15 mouse cellular contexts compared by ENCODE assay signal in the genomic region with DNA sequence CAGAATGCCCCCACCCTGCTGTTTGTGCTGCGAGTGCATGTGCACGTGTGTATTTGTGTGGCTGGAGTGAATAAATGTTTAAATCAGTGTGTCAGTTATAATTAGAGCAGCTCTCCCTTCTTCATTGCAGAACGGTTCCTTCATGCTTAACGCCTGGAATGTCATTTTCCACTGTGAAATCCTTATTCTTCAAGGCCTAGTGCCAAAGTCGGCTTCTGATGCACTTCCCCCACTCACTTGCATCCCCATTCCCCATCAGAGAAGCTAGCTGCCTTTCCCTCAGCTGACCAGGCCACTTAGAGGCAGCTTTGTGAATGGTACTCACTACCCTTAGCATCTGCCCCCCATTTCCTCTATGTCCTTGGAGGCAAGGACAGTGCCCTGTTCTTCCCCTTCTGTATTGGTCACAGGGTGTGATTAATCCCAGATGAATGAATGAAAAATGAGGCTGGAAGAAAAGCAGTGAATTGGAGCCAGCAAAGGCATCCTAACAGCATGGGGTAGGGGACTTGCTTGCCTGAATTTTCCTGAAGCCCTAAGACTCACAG.
DNase-seq lines count a peak whose midpoint lies in the region; ATAC-seq and TF ChIP-seq lines count a peak whose summit lies in the region.
"Had no signal": no experiment of that assay in that cellular context is flagged by ENCODE, and none has a peak within 500 bp of the region (broad histone marks: within the 10 kb centered on the region; RNA-seq: fewer than 3 reads in every experiment).

No protein-coding gene starts in this region.

- WGBS in hindbrain, embryonic 10.5 days = 50% methylated on average over 5 of the region's 5 CpGs
- 41% methylated on average over 5 of the region's 5 CpGs for WGBS in hindbrain, postnatal 0 days
- 31% methylated on average over 5 of the region's 5 CpGs for WGBS in midbrain, embryonic 14.5 days
- 35% methylated on average over 5 of the region's 5 CpGs for WGBS in midbrain, embryonic 15.5 days
- 57% methylated on average over 5 of the region's 5 CpGs for WGBS in intestine, embryonic 15.5 days

- no peak overlapping the region for H3K4me3 ChIP-seq in hindbrain, embryonic 10.5 days
- no peak overlapping the region for H3K4me3 ChIP-seq in hindbrain, postnatal 0 days (ENCODE audit: low read length)
- H3K4me3 ChIP-seq in midbrain, embryonic 14.5 days (replicated peaks; ENCODE audit: low read depth, low read length) = no peak overlapping the region
- H3K4me3 ChIP-seq in midbrain, embryonic 15.5 days = no peak overlapping the region
- no peak overlapping the region for H3K4me3 ChIP-seq in intestine, embryonic 15.5 days (replicated peaks)
- H3K4me3 ChIP-seq: lung, embryonic 15.5 days; neural tube, embryonic 12.5 days had no signal

- no peak overlapping the region for H3K9ac ChIP-seq in hindbrain, postnatal 0 days (replicated peaks; ENCODE audit: low read length)
- no peak overlapping the region for H3K9ac ChIP-seq in midbrain, embryonic 14.5 days (replicated peaks; ENCODE audit: low read length)
- H3K9ac ChIP-seq in midbrain, embryonic 15.5 days = no peak overlapping the region
- no peak overlapping the region for H3K9ac ChIP-seq in intestine, embryonic 15.5 days
- H3K9ac ChIP-seq: lung, embryonic 15.5 days; neural tube, embryonic 12.5 days had no signal

- H3K4me2 ChIP-seq in hindbrain, postnatal 0 days (ENCODE audit: low read depth, low read length) = no peak overlapping the region
- no peak overlapping the region for H3K4me2 ChIP-seq in midbrain, embryonic 14.5 days (ENCODE audit: low read length)
- H3K4me2 ChIP-seq in midbrain, embryonic 15.5 days = no peak overlapping the region
- H3K4me2 ChIP-seq in intestine, embryonic 15.5 days (replicated peaks) = no peak overlapping the region
- H3K4me2 ChIP-seq: lung, embryonic 15.5 days; neural tube, embryonic 12.5 days had no signal

- peak overlapping the region; percentile 23; the same call in 1 of the 2 replicates for H3K27ac ChIP-seq in hindbrain, embryonic 10.5 days
- no peak overlapping the region for H3K27ac ChIP-seq in hindbrain, postnatal 0 days
- peak overlapping the region; percentile 79 for H3K27ac ChIP-seq in midbrain, embryonic 14.5 days (replicated peaks; ENCODE audit: low read depth, low read length)
- H3K27ac ChIP-seq in midbrain, embryonic 15.5 days = no peak overlapping the region
- H3K27ac ChIP-seq in intestine, embryonic 15.5 days = no peak overlapping the region
- H3K27ac ChIP-seq: lung, embryonic 15.5 days; neural tube, embryonic 12.5 days had no signal

- H3K36me3 ChIP-seq in hindbrain, embryonic 10.5 days = no peaks in the 10 kb centered on the region
- H3K36me3 ChIP-seq in hindbrain, postnatal 0 days (ENCODE audit: insufficient read depth, low read length) = no peaks in the 10 kb centered on the region
- H3K36me3 ChIP-seq in midbrain, embryonic 14.5 days (ENCODE audit: control insufficient read depth, insufficient read depth, low read length) = no peaks in the 10 kb centered on the region
- no peaks in the 10 kb centered on the region for H3K36me3 ChIP-seq in midbrain, embryonic 15.5 days (replicated peaks)
- H3K36me3 ChIP-seq in intestine, embryonic 15.5 days = no peaks in the 10 kb centered on the region
- H3K36me3 ChIP-seq: lung, embryonic 15.5 days; neural tube, embryonic 12.5 days had no signal

- no peak for TF ChIP-seq CTCF in hindbrain, postnatal 0 days (IDR thresholded peaks at IDR 0.05; ENCODE audit: low read depth)

- no peaks in the 10 kb centered on the region for H3K9me3 ChIP-seq in hindbrain, embryonic 10.5 days
- H3K9me3 ChIP-seq in hindbrain, postnatal 0 days (ENCODE audit: low read length) = no peaks in the 10 kb centered on the region
- no peaks in the 10 kb centered on the region for H3K9me3 ChIP-seq in midbrain, embryonic 14.5 days (ENCODE audit: control insufficient read depth, low read length)
- no peaks in the 10 kb centered on the region for H3K9me3 ChIP-seq in midbrain, embryonic 15.5 days
- H3K9me3 ChIP-seq in intestine, embryonic 15.5 days = no peaks in the 10 kb centered on the region
- H3K9me3 ChIP-seq: lung, embryonic 15.5 days; neural tube, embryonic 12.5 days had no signal

- ATAC-seq in hindbrain, postnatal 0 days = no peak
- no peak for ATAC-seq in midbrain, embryonic 14.5 days (ENCODE audit: low FRiP score, low TSS enrichment)
- ATAC-seq in midbrain, embryonic 15.5 days (replicated peaks) = no peak
- ATAC-seq in intestine, embryonic 15.5 days = no peak

- DNase-seq in adrenal gland, adult (ENCODE audit: inconsistent age in 2 of 2, low spot score in 1 of 2) = peak; percentile 38 to 70
- no peak for DNase-seq in adrenal gland, postnatal 25 days
- DNase-seq in hindbrain, embryonic 10.5 days (ENCODE audit: low spot score) = no peak
- no peak for DNase-seq in hindbrain, postnatal 0 days (ENCODE audit: low spot score)
- DNase-seq in midbrain, embryonic 14.5 days = peak; percentile 40
- DNase-seq in cerebellum, postnatal 4 days (ENCODE audit: low spot score in 2 of 2) = no peak
- DNase-seq: adrenal gland, adult 8-10 months; cerebellum, postnatal 14 days; heart, postnatal 36 days; kidney, adult 18-20 months; liver had no signal

- H3K4me1 ChIP-seq in hindbrain, embryonic 10.5 days (replicated peaks) = peaks cover 57% of the 10 kb centered on the region
- 0 out of 2 replicates have a peak, but pooled peaks cover 3% of the 10 kb centered on the region for H3K4me1 ChIP-seq in hindbrain, postnatal 0 days (ENCODE audit: insufficient read depth, low read length)
- peaks cover 26% of the 10 kb centered on the region for H3K4me1 ChIP-seq in midbrain, embryonic 14.5 days (ENCODE audit: control insufficient read depth, insufficient read depth, low read length)
- peaks cover 33% of the 10 kb centered on the region for H3K4me1 ChIP-seq in midbrain, embryonic 15.5 days
- no peaks in the 10 kb centered on the region for H3K4me1 ChIP-seq in intestine, embryonic 15.5 days (replicated peaks)

- peaks cover 87% of the 10 kb centered on the region for H3K27me3 ChIP-seq in hindbrain, embryonic 10.5 days (ENCODE audit: insufficient read depth, poor library complexity, severe bottlenecking)
- H3K27me3 ChIP-seq in hindbrain, postnatal 0 days (ENCODE audit: insufficient read depth, low read length) = no peaks in the 10 kb centered on the region
- no peaks in the 10 kb centered on the region for H3K27me3 ChIP-seq in midbrain, embryonic 14.5 days (ENCODE audit: control insufficient read depth, insufficient read depth, low read length)
- H3K27me3 ChIP-seq in midbrain, embryonic 15.5 days (replicated peaks) = no peaks in the 10 kb centered on the region
- 0 out of 2 replicates have a peak, but pooled peaks cover 7% of the 10 kb centered on the region for H3K27me3 ChIP-seq in intestine, embryonic 15.5 days (replicated peaks)
- H3K27me3 ChIP-seq: lung, embryonic 15.5 days had no signal

Comparison
In these comparisons a context has a peak if more than half of its experiments do, and no peak if none do; other contexts are left out.
1. DNase-seq: peak in adrenal gland, adult (2 of 2) and midbrain, embryonic 14.5 days (single experiment); none in adrenal gland, postnatal 25 days (single experiment), hindbrain, embryonic 10.5 days (single experiment), hindbrain, postnatal 0 days (single experiment) and cerebellum, postnatal 4 days (0 of 2).
2. H3K27ac ChIP-seq: peak in hindbrain, embryonic 10.5 days (single experiment) and midbrain, embryonic 14.5 days (single experiment); none in hindbrain, postnatal 0 days (single experiment), midbrain, embryonic 15.5 days (single experiment) and intestine, embryonic 15.5 days (single experiment).